In the genomic region with DNA sequence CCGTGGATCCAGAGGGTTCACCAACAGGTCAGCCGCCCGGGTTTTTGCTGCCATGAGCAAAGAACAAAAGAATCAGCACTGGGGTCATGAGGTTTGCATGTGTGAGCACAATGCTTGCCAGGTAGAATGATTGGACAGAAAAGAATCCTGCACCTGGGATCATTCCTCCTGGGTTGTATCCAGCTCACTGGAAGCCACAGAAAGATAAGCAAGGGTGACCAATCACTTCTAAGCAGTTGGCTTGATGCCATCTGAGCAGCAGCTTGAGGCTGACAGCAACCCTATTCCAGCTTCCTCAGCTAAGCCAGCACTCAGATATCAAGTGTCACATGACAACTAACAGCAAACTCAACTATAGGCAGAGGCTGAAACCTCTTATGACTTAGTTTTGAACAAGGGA, we compare ENCODE assay signal across 9 mouse cellular contexts.
DNase-seq lines count a peak whose midpoint lies in the region; ATAC-seq and TF ChIP-seq lines count a peak whose summit lies in the region.
"Had no signal": no experiment of that assay in that cellular context is flagged by ENCODE, and none has a peak within 500 bp of the region (broad histone marks: within the 10 kb centered on the region; RNA-seq: fewer than 3 reads in every experiment).

No protein-coding gene starts in this region.

- H3K27me3 ChIP-seq in heart, embryonic 13.5 days (replicated peaks): no peaks in the 10 kb centered on the region
- no peaks in the 10 kb centered on the region for H3K27me3 ChIP-seq in liver, postnatal 0 days (ENCODE audit: insufficient read depth, low read length)
- H3K27me3 ChIP-seq: midbrain, embryonic 12.5 days had no signal

- 8% methylated on average over 3 of the region's 3 CpGs for WGBS in heart, embryonic 13.5 days
- WGBS in liver, postnatal 0 days (ENCODE audit: insufficient replicate concordance): 73% methylated on average over 3 of the region's 3 CpGs

- H3K27ac ChIP-seq in heart, embryonic 13.5 days (replicated peaks): peak overlapping the region; percentile 94
- H3K27ac ChIP-seq in liver, postnatal 0 days (ENCODE audit: low read depth): no peak overlapping the region

- H3K4me3 ChIP-seq in heart, embryonic 13.5 days: no peak overlapping the region
- H3K4me3 ChIP-seq in liver, postnatal 0 days (ENCODE audit: low read depth, low read length): no peak overlapping the region
- H3K4me3 ChIP-seq: midbrain, embryonic 12.5 days had no signal

- TF ChIP-seq POLR2A in brain, embryonic 14.5 days (IDR thresholded peaks at IDR 0.05; ENCODE audit: borderline replicate concordance, extremely low read depth, insufficient read depth, insufficient read length, poor library complexity, severe bottlenecking): no peak

- H3K9ac ChIP-seq in heart, embryonic 13.5 days: peak overlapping the region; percentile 63; the same call in 1 of the 2 replicates
- no peak overlapping the region for H3K9ac ChIP-seq in liver, postnatal 0 days (replicated peaks)
- H3K9ac ChIP-seq: midbrain, embryonic 12.5 days had no signal

- DNase-seq in kidney, adult 9 months: peak; percentile 34
- DNase-seq in kidney, adult 18-20 months: no peak
- peak; percentile 67 for DNase-seq in brain, embryonic 14.5 days (ENCODE audit: low read depth)
- no peak for DNase-seq in liver, postnatal 0 days
- DNase-seq in frontal cortex, postnatal 10 days (ENCODE audit: low spot score in 2 of 2): no peak
- DNase-seq in urinary bladder, postnatal 10 days (ENCODE audit: low spot score): no peak
- no peak for DNase-seq in thymus, postnatal 36 days

- H3K4me1 ChIP-seq in heart, embryonic 13.5 days: peaks cover 58% of the 10 kb centered on the region
- H3K4me1 ChIP-seq in liver, postnatal 0 days (ENCODE audit: insufficient read depth): no peaks in the 10 kb centered on the region

- H3K36me3 ChIP-seq in heart, embryonic 13.5 days: peaks cover 57% of the 10 kb centered on the region
- peaks cover 13% of the 10 kb centered on the region for H3K36me3 ChIP-seq in liver, postnatal 0 days (replicated peaks; ENCODE audit: insufficient read depth, low read length)

- no peaks in the 10 kb centered on the region for H3K9me3 ChIP-seq in heart, embryonic 13.5 days
- no peaks in the 10 kb centered on the region for H3K9me3 ChIP-seq in liver, postnatal 0 days (ENCODE audit: low read length)
- H3K9me3 ChIP-seq: midbrain, embryonic 12.5 days had no signal

- TF ChIP-seq EP300 in liver, postnatal 0 days (IDR thresholded peaks at IDR 0.05; ENCODE audit: low read depth): no peak

- ATAC-seq in heart, embryonic 13.5 days (ENCODE audit: extremely low read depth, insufficient number of reproducible peaks, low FRiP score, low TSS enrichment): peak; percentile 69; the same call in 1 of the 2 replicates
- peak; percentile 43 for ATAC-seq in liver, postnatal 0 days

- H3K4me2 ChIP-seq in heart, embryonic 13.5 days: peak overlapping the region; percentile 41
- no peak overlapping the region for H3K4me2 ChIP-seq in liver, postnatal 0 days (ENCODE audit: low read depth, low read length)
- H3K4me2 ChIP-seq: midbrain, embryonic 12.5 days had no signal

- no peak for TF ChIP-seq CTCF in brain, embryonic 14.5 days (IDR thresholded peaks at IDR 0.05; ENCODE audit: borderline replicate concordance, extremely low read depth, insufficient read depth, insufficient read length)
- no peak for TF ChIP-seq CTCF in liver, postnatal 0 days (IDR thresholded peaks at IDR 0.05; ENCODE audit: low read depth)

Comparison
In these comparisons a context has a peak if more than half of its experiments do, and no peak if none do; other contexts are left out.
1. DNase-seq: peak in kidney, adult 9 months (single experiment) and brain, embryonic 14.5 days (single experiment); none in kidney, adult 18-20 months (single experiment), liver, postnatal 0 days (single experiment), frontal cortex, postnatal 10 days (0 of 2), urinary bladder, postnatal 10 days (single experiment) and thymus, postnatal 36 days (0 of 2).